Mouse (Mus musculus) bone marrow, adult 2 months (tissue): ENCODE data around the gene Gpatch8. TPM values are rescaled to one million over a fixed set of nuclear protein-coding genes. Genes with fewer than 3 reads are reported as not detected.
"Not testable (repeated sequence)": the region's sequence is repeated elsewhere in the genome, so short reads cannot be mapped to it uniquely, and the experiment has no call there.

ENCODE experiments used
- H3K27ac ChIP-seq: fragments of 200-500 bp; 2 replicates; pipeline ENCODE4 v1.5.1; 2012; ENCODE audit warnings: low read depth, mild to moderate bottlenecking, control low read depth, inconsistent platforms, low read length; ENCODE audit not compliant: control insufficient read depth, poor library complexity, insufficient read depth
- H3K4me1 ChIP-seq: fragments of 200-500 bp; 2 replicates; pipeline ENCODE4 v1.6.1; 2011; ENCODE audit warnings: low read length; ENCODE audit not compliant: control insufficient read depth, insufficient read depth
- H3K4me3 ChIP-seq: fragments of 200-500 bp; replicated peaks from 2 replicates; pipeline ENCODE3; 2011; ENCODE audit warnings: mild to moderate bottlenecking, low read depth, low read length, control low read depth; ENCODE audit not compliant: control insufficient read depth
- CTCF ChIP-seq: fragments of 200-500 bp; IDR thresholded peaks from 2 replicates; pipeline ENCODE4 v1.5.1; 2011; ENCODE audit warnings: low read length, control low read depth; ENCODE audit not compliant: control insufficient read depth, insufficient read depth
- POLR2A ChIP-seq: fragments of 200-500 bp; IDR thresholded peaks from 2 replicates; pipeline ENCODE4 v1.6.1; 2011; ENCODE audit warnings: low read depth, mild to moderate bottlenecking, control low read depth, low read length, borderline replicate concordance; ENCODE audit not compliant: control insufficient read depth
- WGBS: fragments of 180-500 bp; shearing (Covaris S2); methylation state at CpG from one replicate; pipeline ENCODE4 v1.1.7; 2018; 5-methylcytosine and 5-hydroxymethylcytosine counted together
- polyA plus RNA-seq: library from polyadenylated mRNA; stranded (reverse); fragments of >200 nt; gene quantifications from 2 replicates; pipeline ENCODE4 v1.2.4, GENCODE M21; 2011; ENCODE audit warnings: low replicate concordance; ENCODE audit not compliant: missing spikeins, insufficient read depth, insufficient read length

The Gpatch8 gene
- polyA plus RNA-seq, 1 experiment = 17.0 TPM

GRCm38 (mm10) chr11:102565741-102566140 lies 9.5 kb upstream of the Gpatch8 start:
- Histone ChIP-seq H3K27ac (no peak overlapping the region), H3K4me3 (no peak overlapping the region), H3K4me1 (no peaks in the 10 kb centered on the region)
- TF ChIP-seq CTCF (no peak), POLR2A (no peak)

GRCm38 (mm10) chr11:102564952-102565671 lies 8.9 kb upstream of the Gpatch8 start:
- H3K4me3 ChIP-seq, H3K4me1 ChIP-seq, H3K27ac ChIP-seq: not testable (repeated sequence)
- WGBS = 76% methylated on average over 14 of the region's 14 CpGs

GRCm38 (mm10) chr11:102558704-102559103 lies 2.5 kb upstream of the Gpatch8 start:
- 72% methylated on average over 5 of the region's 5 CpGs for WGBS
- Histone ChIP-seq H3K27ac (no peak overlapping the region), H3K4me1 (no peaks in the 10 kb centered on the region; the same call in 1 of the 2 replicates), H3K4me3 (no peak overlapping the region)
- TF ChIP-seq POLR2A = no peak
- TF ChIP-seq CTCF = no peak

- no peaks in the 10 kb centered on the region; the same call in 1 of the 2 replicates for H3K4me1 ChIP-seq
- WGBS = 85% methylated on average over 1 of the region's 1 CpGs
- H3K27ac ChIP-seq = no peak overlapping the region
- H3K4me3 ChIP-seq = no peak overlapping the region
- no peak for TF ChIP-seq POLR2A
- TF ChIP-seq CTCF = no peak
Observed at GRCm38 (mm10) chr11:102557386-102557785, 1.2 kb upstream of the Gpatch8 start.

GRCm38 (mm10) chr11:102556716-102557074 lies 503 bp upstream of the Gpatch8 start:
- TF ChIP-seq POLR2A (no peak), CTCF (no peak)
- 6% methylated on average over 3 of the region's 3 CpGs for WGBS
- Histone ChIP-seq H3K27ac (no peak overlapping the region), H3K4me1 (no peaks in the 10 kb centered on the region; the same call in 1 of the 2 replicates), H3K4me3 (no peak overlapping the region)

GRCm38 (mm10) chr11:102555400-102556030 lies 677 bp downstream of the Gpatch8 start:
- no peaks in the 10 kb centered on the region; the same call in 1 of the 2 replicates for H3K4me1 ChIP-seq
- WGBS = under 1% methylated on average over 39 of the region's 39 CpGs
- peak overlapping the region; percentile 98 for H3K4me3 ChIP-seq
- no peak for TF ChIP-seq POLR2A
- H3K27ac ChIP-seq = peak overlapping the region; percentile 85

GRCm38 (mm10) chr11:102552051-102552450 lies 4.1 kb downstream of the Gpatch8 start:
- Histone ChIP-seq H3K4me1 (no peaks in the 10 kb centered on the region; the same call in 1 of the 2 replicates), H3K4me3 (no peak overlapping the region), H3K27ac (no peak overlapping the region)
- 83% methylated on average over 3 of the region's 3 CpGs for WGBS
- TF ChIP-seq POLR2A (no peak), CTCF (no peak)

- no peaks in the 10 kb centered on the region; the same call in 1 of the 2 replicates for H3K4me1 ChIP-seq
- no peak overlapping the region for H3K27ac ChIP-seq
- no peak overlapping the region for H3K4me3 ChIP-seq
- no peak for TF ChIP-seq CTCF
- no peak for TF ChIP-seq POLR2A
Observed at GRCm38 (mm10) chr11:102551176-102551575, 5.0 kb downstream of the Gpatch8 start.
